Mouse (Mus musculus) intestine, postnatal 0 days (tissue): ENCODE measurements around the gene Actr1a. TPM values are rescaled to one million over a fixed set of nuclear protein-coding genes. Genes with fewer than 3 reads are reported as not detected.
A peak's percentile ranks its signal among the peaks of the same experiment; 100 is the strongest.

ENCODE experiments used
- ATAC-seq: fragments of 200-750 bp; cut with Nextera tagmentation; 2 replicates; pipeline ENCODE4 v1.8.0; 2017; ENCODE audit warnings: mild to moderate bottlenecking, moderate TSS enrichment, moderate library complexity
- H3K27ac ChIP-seq: fragments of 300-500 bp; sonication (generic); 2 replicates; pipeline ENCODE4 v1.5.1; 2014; ENCODE audit warnings: mild to moderate bottlenecking, low read depth, low read length, moderate library complexity
- H3K27me3 ChIP-seq: fragments of 300-500 bp; sonication (generic); replicated peaks from 2 replicates; pipeline ENCODE4 v1.6.1; 2014; ENCODE audit warnings: low read length, mixed read lengths; ENCODE audit not compliant: control insufficient read depth, insufficient read depth
- H3K36me3 ChIP-seq: fragments of 300-500 bp; sonication (generic); 2 replicates; pipeline ENCODE4 v1.6.1; 2014; ENCODE audit warnings: mild to moderate bottlenecking, moderate library complexity; ENCODE audit not compliant: control insufficient read depth, insufficient read depth
- H3K4me1 ChIP-seq: fragments of 300-500 bp; sonication (generic); replicated peaks from 2 replicates; pipeline ENCODE4 v1.6.1; 2014; ENCODE audit warnings: antibody characterized with exemption, low read length, mixed read lengths; ENCODE audit not compliant: control insufficient read depth, insufficient read depth
- H3K4me2 ChIP-seq: fragments of 300-500 bp; sonication (generic); replicated peaks from 2 replicates; pipeline ENCODE4 v1.6.1; 2014; ENCODE audit warnings: low read depth, mild to moderate bottlenecking, moderate library complexity
- H3K4me3 ChIP-seq: fragments of 300-500 bp; sonication (generic); 2 replicates; pipeline ENCODE4 v1.5.1; 2014; ENCODE audit warnings: low read depth, low read length
- H3K9ac ChIP-seq: fragments of 300-500 bp; sonication (generic); 2 replicates; pipeline ENCODE4 v1.6.1; 2014; ENCODE audit warnings: mild to moderate bottlenecking, low read depth, low read length
- H3K9me3 ChIP-seq: fragments of 300-500 bp; sonication (generic); 2 replicates; pipeline ENCODE4 v1.6.1; 2016; ENCODE audit warnings: mixed run types; ENCODE audit not compliant: control insufficient read depth
- CTCF ChIP-seq: sonication (generic); IDR thresholded peaks from 2 replicates; pipeline ENCODE4 v1.5.1; 2016; ENCODE audit warnings: low read depth, mild to moderate bottlenecking, control low read depth, antibody characterized with exemption, moderate library complexity
- WGBS: fragments of 180-500 bp; shearing (Covaris S2); extraction: QIAGEN DNeasy Blood & Tissue Kit; methylation state at CpG from one replicate; pipeline ENCODE4 v1.1.7; 2014; 5-methylcytosine and 5-hydroxymethylcytosine counted together
- polyA plus RNA-seq: library from polyadenylated mRNA; unstranded; fragments of >200 nt; fragmentation: Nextera tagmentation; extraction: Ambion mirVana; gene quantifications from 2 replicates; pipeline ENCODE4 v1.2.1, GENCODE M21; 2015

Actr1a gene
- polyA plus RNA-seq, 1 experiment from 2014 or later: 100 TPM

DNA sequence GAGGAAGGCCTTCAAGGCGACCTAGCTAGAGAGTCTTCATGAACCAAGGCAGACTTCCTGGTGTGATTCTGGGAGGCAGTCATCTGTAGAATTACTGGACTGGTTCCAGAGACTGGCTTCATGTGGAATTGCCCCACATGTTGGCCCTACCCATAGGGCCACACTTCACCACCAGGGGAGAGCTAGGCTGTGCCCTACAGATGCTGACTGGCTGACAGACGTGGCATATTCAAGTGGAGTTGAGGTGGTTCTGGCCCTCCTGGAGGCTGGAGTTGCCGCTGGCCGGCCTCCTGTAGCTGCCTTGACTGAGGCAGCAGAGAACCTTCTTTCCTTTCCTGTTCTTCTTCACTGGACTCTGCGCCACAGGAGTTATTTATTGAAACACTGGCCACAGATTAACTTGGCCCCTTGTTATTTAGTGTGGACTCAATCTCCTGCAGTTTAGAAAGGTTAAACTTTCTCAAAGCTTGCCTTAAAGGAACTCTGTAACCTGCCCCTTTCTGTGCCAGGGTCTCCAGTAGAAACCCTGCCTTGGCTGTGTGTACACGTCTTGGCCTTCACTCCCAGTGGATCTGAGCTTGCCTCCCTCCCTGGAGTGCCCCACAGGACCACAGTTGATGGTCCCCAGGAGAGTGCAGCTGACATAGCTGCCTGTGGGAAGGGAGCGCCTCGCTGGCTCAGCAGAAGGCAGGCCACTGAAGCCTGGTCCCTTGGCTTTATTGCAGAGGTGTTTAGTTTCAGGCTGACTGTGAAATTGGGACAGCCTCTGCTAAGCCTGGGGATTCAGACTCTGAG is 11.2 kb upstream of the Actr1a start:
- WGBS: 58% methylated on average over 8 of the region's 8 CpGs
- no peaks in the 10 kb centered on the region for H3K27me3 ChIP-seq
- peaks cover 9% of the 10 kb centered on the region; the same call in 1 of the 2 replicates for H3K36me3 ChIP-seq
- TF ChIP-seq CTCF: no peak
- no peak overlapping the region for H3K4me2 ChIP-seq
- H3K9me3 ChIP-seq: no peaks in the 10 kb centered on the region
- peak overlapping the region; percentile 22; the same call in 1 of the 2 replicates for H3K27ac ChIP-seq
- H3K4me1 ChIP-seq: no peaks in the 10 kb centered on the region
- H3K4me3 ChIP-seq: no peak overlapping the region
- no peak overlapping the region for H3K9ac ChIP-seq
- ATAC-seq: no peak

- no peaks in the 10 kb centered on the region for H3K9me3 ChIP-seq
- ATAC-seq: no peak
- 100% methylated on average over 1 of the region's 1 CpGs for WGBS
- H3K4me3 ChIP-seq: no peak overlapping the region
- no peaks in the 10 kb centered on the region for H3K27me3 ChIP-seq
- peaks cover 12% of the 10 kb centered on the region for H3K36me3 ChIP-seq
- no peak overlapping the region for H3K4me2 ChIP-seq
- no peak for TF ChIP-seq CTCF
- no peak overlapping the region for H3K9ac ChIP-seq
- no peak overlapping the region for H3K27ac ChIP-seq
- no peaks in the 10 kb centered on the region for H3K4me1 ChIP-seq
Measured at GRCm38 (mm10) chr19:46404030-46404429, 8.5 kb upstream of the Actr1a start.

DNA sequence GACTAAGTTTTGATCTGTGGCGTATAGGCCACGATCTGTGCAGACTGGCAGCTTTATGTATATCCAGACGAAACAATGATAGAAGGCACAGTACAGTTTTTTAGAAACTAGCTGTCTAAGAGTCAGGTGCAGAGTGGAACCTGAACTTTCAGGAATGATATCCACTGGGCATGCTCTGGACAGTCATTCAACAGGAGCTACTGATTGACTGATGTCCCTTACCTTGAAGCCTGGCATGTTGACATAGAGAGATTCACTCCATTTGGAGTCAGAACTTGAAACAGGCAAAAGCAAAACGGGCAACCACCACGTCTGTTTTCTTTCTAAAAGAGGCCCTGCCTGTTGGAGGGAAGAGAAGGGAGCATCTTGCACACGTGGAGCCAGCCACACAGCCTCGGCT is 5.0 kb upstream of the Actr1a start:
- no peak overlapping the region for H3K4me3 ChIP-seq
- H3K27ac ChIP-seq: no peak overlapping the region
- H3K9ac ChIP-seq: no peak overlapping the region
- H3K4me2 ChIP-seq: no peak overlapping the region
- ATAC-seq: no peak
- WGBS: 75% methylated on average over 7 of the region's 7 CpGs
- no peaks in the 10 kb centered on the region for H3K27me3 ChIP-seq
- no peak for TF ChIP-seq CTCF
- peaks cover 8% of the 10 kb centered on the region; the same call in 1 of the 2 replicates for H3K36me3 ChIP-seq
- H3K9me3 ChIP-seq: no peaks in the 10 kb centered on the region
- peaks cover 4% of the 10 kb centered on the region; the same call in 1 of the 2 replicates for H3K4me1 ChIP-seq

DNA sequence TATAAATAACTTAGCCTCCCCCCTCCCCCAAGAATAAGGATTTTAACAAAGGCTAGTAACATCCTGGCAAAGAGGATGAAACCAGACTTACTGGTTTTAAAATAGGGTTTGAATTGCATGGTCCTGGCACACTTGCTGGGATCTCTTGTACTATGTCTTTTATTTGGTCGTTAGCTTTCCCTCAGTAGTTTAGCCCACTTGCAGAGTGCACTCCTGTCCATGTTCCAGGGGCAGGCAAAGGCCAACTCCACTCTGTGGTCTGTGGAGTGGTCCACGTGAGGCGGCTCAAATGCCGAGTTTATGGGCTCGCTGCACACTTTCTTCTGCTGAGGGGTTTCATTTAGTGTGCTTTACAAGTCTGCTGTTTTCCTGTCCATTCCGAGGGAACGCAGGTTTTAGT is 4.3 kb upstream of the Actr1a start:
- no peaks in the 10 kb centered on the region for H3K27me3 ChIP-seq
- no peak overlapping the region for H3K4me3 ChIP-seq
- H3K36me3 ChIP-seq: peaks cover 8% of the 10 kb centered on the region; the same call in 1 of the 2 replicates
- 83% methylated on average over 7 of the region's 7 CpGs for WGBS
- H3K4me1 ChIP-seq: peaks cover 4% of the 10 kb centered on the region; the same call in 1 of the 2 replicates
- TF ChIP-seq CTCF: no peak
- no peaks in the 10 kb centered on the region for H3K9me3 ChIP-seq
- ATAC-seq: no peak
- no peak overlapping the region for H3K27ac ChIP-seq
- no peak overlapping the region for H3K9ac ChIP-seq
- H3K4me2 ChIP-seq: no peak overlapping the region

DNA sequence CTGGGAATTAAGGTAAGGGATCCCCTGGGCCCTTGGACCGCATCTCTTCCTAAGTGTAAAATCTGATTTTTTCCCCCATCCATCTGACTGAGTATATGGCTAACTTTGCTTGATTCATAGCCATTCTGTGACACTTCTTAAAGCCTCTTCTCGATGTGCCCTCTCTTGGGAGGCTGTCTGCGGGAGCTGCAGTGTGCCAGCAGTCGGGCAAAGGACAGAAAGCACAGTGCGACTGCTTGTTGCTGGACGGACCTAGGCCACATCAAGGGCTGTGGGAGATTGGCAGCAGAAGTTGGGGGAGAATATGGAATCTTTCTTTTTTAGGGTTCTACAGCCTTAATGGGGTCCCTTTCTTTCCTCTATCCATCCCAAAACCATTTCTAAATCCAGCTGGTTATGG is 3.8 kb upstream of the Actr1a start:
- Histone ChIP-seq H3K9ac (peak overlapping the region; percentile 7; the same call in 1 of the 2 replicates), H3K4me1 (peaks cover 4% of the 10 kb centered on the region; the same call in 1 of the 2 replicates), H3K9me3 (no peaks in the 10 kb centered on the region), H3K4me2 (no peak overlapping the region), H3K27me3 (no peaks in the 10 kb centered on the region), H3K36me3 (peaks cover 8% of the 10 kb centered on the region; the same call in 1 of the 2 replicates), H3K27ac (no peak overlapping the region), H3K4me3 (no peak overlapping the region)
- no peak for TF ChIP-seq CTCF
- no peak for ATAC-seq
- 88% methylated on average over 6 of the region's 6 CpGs for WGBS

DNA sequence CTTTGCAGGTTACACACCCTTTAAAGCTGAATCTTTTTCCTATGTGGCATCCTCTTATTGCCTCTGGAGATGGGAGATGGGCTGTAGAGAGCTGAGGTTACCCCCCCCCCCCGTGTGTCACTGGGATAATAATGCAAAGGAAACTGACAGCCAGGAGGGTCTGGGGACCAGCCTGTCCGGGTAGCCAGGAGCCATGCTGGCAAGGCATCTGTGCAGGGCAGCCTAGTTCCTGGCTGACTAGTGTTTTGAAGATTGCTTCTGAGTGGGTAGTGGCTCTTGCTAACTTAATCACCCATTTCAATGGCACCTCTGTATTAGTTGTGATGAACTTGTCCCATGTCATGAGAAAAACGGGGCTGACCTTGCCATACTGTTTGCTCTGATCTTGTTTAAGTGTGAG is 2.9 kb upstream of the Actr1a start:
- Histone ChIP-seq H3K27ac (no peak overlapping the region), H3K9ac (no peak overlapping the region), H3K4me1 (peaks cover 4% of the 10 kb centered on the region; the same call in 1 of the 2 replicates), H3K4me3 (no peak overlapping the region), H3K9me3 (no peaks in the 10 kb centered on the region), H3K36me3 (peaks cover 5% of the 10 kb centered on the region; the same call in 1 of the 2 replicates), H3K4me2 (peak overlapping the region; percentile 73; the same call in 1 of the 2 replicates), H3K27me3 (no peaks in the 10 kb centered on the region)
- no peak for TF ChIP-seq CTCF
- ATAC-seq: no peak
- 46% methylated on average over 3 of the region's 3 CpGs for WGBS
